Mouse (Mus musculus) thymus, postnatal 10 days (tissue): ENCODE data around the gene Tspyl3.

Source experiments
- DNase-seq, 2 experiments: peaks; one replicate each; pipeline ENCODE4 v3.0.0; 2021; ENCODE audit warnings: low spot score in 2 of 2

The Tspyl3 gene

DNA sequence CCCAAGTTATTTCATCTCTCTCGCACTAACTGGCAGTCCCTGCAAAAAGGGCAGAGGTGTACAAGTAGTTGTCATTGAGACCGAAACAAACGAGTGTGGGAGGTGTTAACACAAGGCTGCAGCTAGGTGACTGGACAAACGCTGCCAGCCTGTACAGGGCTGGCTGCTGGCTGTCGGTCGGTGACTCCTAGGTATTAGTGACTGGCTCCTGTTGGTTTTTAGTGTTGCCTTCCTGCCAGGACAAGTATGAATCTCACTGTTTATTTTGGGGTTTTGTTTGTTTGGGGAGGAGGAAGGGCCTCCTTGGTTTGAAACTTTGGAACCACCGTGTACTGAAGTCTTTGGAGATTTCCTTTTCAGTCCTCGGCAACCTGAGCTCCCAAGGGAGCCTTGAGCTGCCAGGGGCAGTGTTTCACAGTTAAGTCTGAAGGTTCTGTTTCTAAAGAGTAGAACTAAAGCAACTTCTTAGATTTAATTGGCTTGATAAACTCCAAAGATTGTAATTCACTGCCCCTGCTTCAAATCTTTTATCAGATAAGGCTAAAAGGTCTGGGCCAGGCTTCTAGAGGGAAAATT, 49.2 kb downstream of the Tspyl3 start:
- DNase-seq: no peak
